Mouse (Mus musculus): ENCODE results near the gene Poldip3. TPM values are rescaled to one million over a fixed set of nuclear protein-coding genes. Genes with fewer than 3 reads are reported as not detected.

Poldip3 gene
- 86.6 and 100 TPM in 2 replicates for total RNA-seq (2014; rRNA removed)
- polyA plus RNA-seq (2015; fragmentation: Nextera tagmentation; extraction: Ambion mirVana): 95.9 and 103 TPM in 2 replicates

GRCm38 (mm10) chr15:83149196-83150072 is at the start of gene Poldip3:
TSS of gene Poldip3 (minus strand) at chr15:83149384.
- H3K4me3 ChIP-seq (ENCODE audit: low read depth, low read length): peak within 1 kb of the TSS; percentile 95
- H3K4me2 ChIP-seq (ENCODE audit: low read depth): peak within 1 kb of the TSS; percentile 73
- H3K4me1 ChIP-seq (ENCODE audit: insufficient read depth): peaks cover 7% of the 10 kb centered on the region; the same call in 1 of the 2 replicates
- peak; percentile 94 for ATAC-seq
- peak; percentile 99 for DNase-seq
- peaks cover 8% of the 10 kb centered on the region; the same call in 1 of the 2 replicates for H3K36me3 ChIP-seq (ENCODE audit: insufficient read depth)
- peak within 1 kb of the TSS; percentile 99 for H3K27ac ChIP-seq (ENCODE audit: low read depth, low read length)
- under 1% methylated on average over 56 of the region's 56 CpGs for WGBS
- TF ChIP-seq CTCF (IDR thresholded peaks at IDR 0.05; ENCODE audit: low read depth): no peak
- no peaks in the 10 kb centered on the region for H3K27me3 ChIP-seq (ENCODE audit: insufficient read depth, low read length)
- H3K9ac ChIP-seq: peak within 1 kb of the TSS; percentile 94
- H3K9me3 ChIP-seq (ENCODE audit: low read length): no peaks in the 10 kb centered on the region

DNA sequence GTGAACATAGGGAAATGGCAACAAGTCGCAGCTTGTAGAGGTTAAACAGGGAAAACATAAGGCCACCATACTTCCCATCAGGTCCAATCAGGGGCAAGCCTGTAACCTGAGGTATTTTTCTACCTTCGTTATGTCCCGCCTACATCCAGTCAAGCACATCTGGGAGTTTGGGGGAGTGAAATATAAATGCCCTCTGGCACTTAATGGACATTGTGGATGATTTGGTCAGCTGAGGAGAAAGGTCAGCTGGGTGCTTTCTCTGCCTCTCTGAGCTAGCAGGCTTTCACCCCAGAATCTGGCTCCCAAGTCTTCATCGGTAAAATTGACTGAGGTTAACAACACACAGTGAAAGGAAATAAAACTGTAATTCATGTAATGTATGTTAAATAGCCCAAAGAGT is 44.2 kb upstream of the Poldip3 start:
- Histone ChIP-seq H3K4me3 (ENCODE audit: low read depth, low read length) (no peak overlapping the region), H3K4me2 (ENCODE audit: low read depth) (no peak overlapping the region), H3K27me3 (ENCODE audit: insufficient read depth, low read length) (no peaks in the 10 kb centered on the region), H3K27ac (ENCODE audit: low read depth, low read length) (no peak overlapping the region), H3K9me3 (ENCODE audit: low read length) (no peaks in the 10 kb centered on the region), H3K4me1 (ENCODE audit: insufficient read depth) (no peaks in the 10 kb centered on the region), H3K9ac (no peak overlapping the region), H3K36me3 (ENCODE audit: insufficient read depth) (no peaks in the 10 kb centered on the region)
- ATAC-seq (no peak), DNase-seq (no peak)
- WGBS: 96% methylated on average over 4 of the region's 4 CpGs
- TF ChIP-seq CTCF (IDR thresholded peaks at IDR 0.05; ENCODE audit: low read depth): no peak

- Histone ChIP-seq H3K4me2 (ENCODE audit: low read depth) (no peak overlapping the region), H3K4me3 (ENCODE audit: low read depth, low read length) (no peak overlapping the region), H3K36me3 (ENCODE audit: insufficient read depth) (no peaks in the 10 kb centered on the region), H3K9me3 (ENCODE audit: low read length) (no peaks in the 10 kb centered on the region), H3K9ac (no peak overlapping the region), H3K27ac (ENCODE audit: low read depth, low read length) (no peak overlapping the region), H3K27me3 (ENCODE audit: insufficient read depth, low read length) (no peaks in the 10 kb centered on the region), H3K4me1 (ENCODE audit: insufficient read depth) (no peaks in the 10 kb centered on the region)
- DNase-seq: no peak
- no peak for TF ChIP-seq CTCF (IDR thresholded peaks at IDR 0.05; ENCODE audit: low read depth)
- no peak for ATAC-seq
- WGBS: 75% methylated on average over 5 of the region's 5 CpGs
These were observed 33.2 kb upstream of the Poldip3 start for GRCm38 (mm10) chr15:83182351-83182750.

- no peak overlapping the region for H3K4me2 ChIP-seq (ENCODE audit: low read depth)
- no peak overlapping the region for H3K27ac ChIP-seq (ENCODE audit: low read depth, low read length)
- H3K4me1 ChIP-seq (ENCODE audit: insufficient read depth): no peaks in the 10 kb centered on the region
- WGBS: 54% methylated on average over 4 of the region's 4 CpGs
- H3K27me3 ChIP-seq (ENCODE audit: insufficient read depth, low read length): no peaks in the 10 kb centered on the region
- ATAC-seq (no peak), DNase-seq (no peak)
- no peak for TF ChIP-seq CTCF (IDR thresholded peaks at IDR 0.05; ENCODE audit: low read depth)
- no peak overlapping the region for H3K9ac ChIP-seq
- H3K4me3 ChIP-seq (ENCODE audit: low read depth, low read length): no peak overlapping the region
- no peaks in the 10 kb centered on the region for H3K9me3 ChIP-seq (ENCODE audit: low read length)
- no peaks in the 10 kb centered on the region for H3K36me3 ChIP-seq (ENCODE audit: insufficient read depth)
These were observed 32.7 kb upstream of the Poldip3 start for GRCm38 (mm10) chr15:83181800-83182330.

- Histone ChIP-seq H3K27ac (ENCODE audit: low read depth, low read length) (no peak overlapping the region), H3K9me3 (ENCODE audit: low read length) (no peaks in the 10 kb centered on the region), H3K9ac (no peak overlapping the region), H3K4me1 (ENCODE audit: insufficient read depth) (no peaks in the 10 kb centered on the region), H3K4me2 (ENCODE audit: low read depth) (no peak overlapping the region), H3K4me3 (ENCODE audit: low read depth, low read length) (no peak overlapping the region), H3K36me3 (ENCODE audit: insufficient read depth) (no peaks in the 10 kb centered on the region), H3K27me3 (ENCODE audit: insufficient read depth, low read length) (no peaks in the 10 kb centered on the region)
- 88% methylated on average over 6 of the region's 6 CpGs for WGBS
- DNase-seq (no peak), ATAC-seq (no peak)
- no peak for TF ChIP-seq CTCF (IDR thresholded peaks at IDR 0.05; ENCODE audit: low read depth)
These were observed 30.8 kb upstream of the Poldip3 start for GRCm38 (mm10) chr15:83180004-83180403.

- H3K27me3 ChIP-seq (ENCODE audit: insufficient read depth, low read length): no peaks in the 10 kb centered on the region
- DNase-seq (no peak), ATAC-seq (no peak)
- H3K9ac ChIP-seq: no peak overlapping the region
- TF ChIP-seq CTCF (IDR thresholded peaks at IDR 0.05; ENCODE audit: low read depth): no peak
- H3K4me1 ChIP-seq (ENCODE audit: insufficient read depth): 0 out of 2 replicates have a peak, but pooled peaks cover 5% of the 10 kb centered on the region
- 79% methylated on average over 4 of the region's 4 CpGs for WGBS
- no peaks in the 10 kb centered on the region for H3K36me3 ChIP-seq (ENCODE audit: insufficient read depth)
- no peak overlapping the region for H3K4me2 ChIP-seq (ENCODE audit: low read depth)
- H3K27ac ChIP-seq (ENCODE audit: low read depth, low read length): no peak overlapping the region
- H3K4me3 ChIP-seq (ENCODE audit: low read depth, low read length): no peak overlapping the region
- no peaks in the 10 kb centered on the region for H3K9me3 ChIP-seq (ENCODE audit: low read length)
These were observed 27.5 kb upstream of the Poldip3 start for GRCm38 (mm10) chr15:83176653-83177052.

Data from forebrain, postnatal 0 days (tissue).